Mouse (Mus musculus) hindbrain, embryonic 15.5 days (tissue): Measurements from ENCODE around the gene Emd. TPM values are rescaled to one million over a fixed set of nuclear protein-coding genes. Genes with fewer than 3 reads are reported as not detected.
"Not testable (repeated sequence)": the region's sequence is repeated elsewhere in the genome, so short reads cannot be mapped to it uniquely, and the experiment has no call there.

Experiments
- ATAC-seq: fragments of 200-750 bp; cut with Nextera tagmentation; 2 replicates; pipeline ENCODE4 v1.8.0; 2017; ENCODE audit warnings: low read depth, moderate number of reproducible peaks, moderate TSS enrichment; ENCODE audit not compliant: low FRiP score
- H3K27ac ChIP-seq: fragments of 300-500 bp; sonication (generic); replicated peaks from 2 replicates; pipeline ENCODE4 v1.5.1; 2015; ENCODE audit warnings: mild to moderate bottlenecking, inconsistent platforms
- H3K27me3 ChIP-seq: fragments of 300-500 bp; sonication (generic); 2 replicates; pipeline ENCODE4 v1.6.1; 2015; ENCODE audit warnings: control low read depth, inconsistent platforms
- H3K36me3 ChIP-seq: fragments of 300-500 bp; sonication (generic); 2 replicates; pipeline ENCODE4 v1.6.1; 2015; ENCODE audit warnings: control low read depth, inconsistent platforms
- H3K4me1 ChIP-seq: fragments of 300-500 bp; sonication (generic); replicated peaks from 2 replicates; pipeline ENCODE4 v1.6.1; 2015; ENCODE audit warnings: control low read depth, inconsistent platforms
- H3K4me2 ChIP-seq: fragments of 300-500 bp; sonication (generic); 2 replicates; pipeline ENCODE4 v1.6.1; 2015; ENCODE audit warnings: moderate library complexity, mild to moderate bottlenecking, inconsistent platforms
- H3K4me3 ChIP-seq: fragments of 300-500 bp; sonication (generic); 2 replicates; pipeline ENCODE4 v1.5.1; 2015; ENCODE audit warnings: mild to moderate bottlenecking, inconsistent platforms
- H3K9ac ChIP-seq: fragments of 300-500 bp; sonication (generic); 2 replicates; pipeline ENCODE4 v1.6.1; 2015; ENCODE audit warnings: inconsistent platforms
- H3K9me3 ChIP-seq: fragments of 300-500 bp; sonication (generic); 2 replicates; pipeline ENCODE4 v1.6.1; 2016; ENCODE audit warnings: control low read depth, inconsistent platforms
- WGBS: fragments of 180-500 bp; shearing (Covaris S2); methylation state at CpG from one replicate; pipeline ENCODE4 v1.1.7; 2015; 5-methylcytosine and 5-hydroxymethylcytosine counted together
- polyA plus RNA-seq: library from polyadenylated mRNA; unstranded; fragments of >200 nt; fragmentation: Nextera tagmentation; extraction: Ambion mirVana; gene quantifications from 2 replicates; pipeline ENCODE4 v1.2.1, GENCODE M21; 2015

Emd gene
- 14.5 and 16.7 TPM in 2 replicates for polyA plus RNA-seq

GRCm38 (mm10) chrX:74254153-74254887, at the start of gene Emd:
Gene Emd (plus strand): TSS chrX:74254687.
- peak; percentile 97 for ATAC-seq
- H3K4me3 ChIP-seq = peak within 1 kb of the TSS; percentile 58
- no peaks in the 10 kb centered on the region for H3K27me3 ChIP-seq
- peak within 1 kb of the TSS; percentile 93 for H3K27ac ChIP-seq
- peaks cover 11% of the 10 kb centered on the region for H3K4me1 ChIP-seq
- H3K4me2 ChIP-seq = peak within 1 kb of the TSS; percentile 65
- 26% methylated on average over 39 of the region's 39 CpGs for WGBS
- no peaks in the 10 kb centered on the region; the same call in 1 of the 2 replicates for H3K36me3 ChIP-seq
- peak within 1 kb of the TSS; percentile 68 for H3K9ac ChIP-seq
- no peaks in the 10 kb centered on the region for H3K9me3 ChIP-seq

GRCm38 (mm10) chrX:74218496-74218895, 36.0 kb upstream of the Emd start:
- WGBS = 93% methylated on average over 4 of the region's 4 CpGs
- no peak for ATAC-seq

DNA sequence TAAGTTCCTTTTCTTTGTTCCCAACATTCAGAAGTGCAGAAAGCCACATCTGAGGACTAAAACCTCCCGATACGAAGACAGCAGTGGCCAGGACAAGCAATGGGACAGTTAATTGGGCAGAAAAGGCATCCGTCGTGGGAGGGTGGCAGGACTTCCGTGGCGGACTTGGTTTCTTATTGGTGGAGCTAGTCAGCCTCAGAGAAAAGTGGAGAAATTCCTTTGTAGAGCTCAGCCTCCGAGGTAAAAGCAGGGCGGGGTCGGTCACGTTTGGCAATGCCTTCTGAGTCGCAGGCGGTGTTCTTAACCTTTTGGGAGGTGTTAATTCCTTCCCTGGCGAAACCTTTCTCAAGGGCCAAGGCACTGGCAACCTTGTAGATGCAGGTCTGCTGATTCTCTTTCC, 35.0 kb upstream of the Emd start:
- H3K9ac ChIP-seq = no peak overlapping the region
- no peak overlapping the region for H3K4me2 ChIP-seq
- no peaks in the 10 kb centered on the region for H3K27me3 ChIP-seq
- no peak overlapping the region for H3K4me3 ChIP-seq
- ATAC-seq = no peak
- H3K27ac ChIP-seq = no peak overlapping the region
- H3K9me3 ChIP-seq = no peaks in the 10 kb centered on the region
- WGBS = 66% methylated on average over 13 of the region's 13 CpGs
- H3K36me3 ChIP-seq = peaks cover 9% of the 10 kb centered on the region
- no peaks in the 10 kb centered on the region for H3K4me1 ChIP-seq

More at GRCm38 (mm10) chrX:74218496-74218895, 36.0 kb upstream of the Emd start:
- Histone ChIP-seq H3K4me3 (no peak overlapping the region), H3K36me3 (peaks cover 8% of the 10 kb centered on the region), H3K4me2 (no peak overlapping the region), H3K9ac (no peak overlapping the region), H3K27me3 (no peaks in the 10 kb centered on the region), H3K27ac (no peak overlapping the region), H3K9me3 (no peaks in the 10 kb centered on the region), H3K4me1 (no peaks in the 10 kb centered on the region)

DNA sequence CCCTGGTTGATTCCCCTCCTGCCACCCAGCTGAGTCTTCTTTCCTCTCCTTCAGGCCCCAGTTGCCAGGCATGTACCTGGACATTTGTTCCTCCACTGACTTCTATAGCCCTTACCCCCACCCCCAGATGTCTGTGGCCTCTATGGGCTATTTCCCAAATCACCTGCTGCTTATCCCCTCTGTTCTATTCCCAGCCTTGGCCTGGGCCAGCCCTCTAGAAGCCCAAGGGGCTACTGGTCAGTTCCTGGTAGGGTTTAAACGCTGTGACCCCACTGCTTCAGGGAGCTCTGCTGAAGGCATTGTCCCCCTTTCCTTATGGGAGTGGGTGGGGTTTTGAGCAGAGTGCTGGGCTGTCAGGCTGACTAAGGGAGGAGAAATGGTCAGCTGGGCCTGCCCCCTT, 34.4 kb upstream of the Emd start:
- ATAC-seq = peak; percentile 27; the same call in 1 of the 2 replicates

GRCm38 (mm10) chrX:74230038-74230437, 24.4 kb upstream of the Emd start:
- Histone ChIP-seq H3K36me3 (peaks cover 84% of the 10 kb centered on the region), H3K27ac (no peak overlapping the region), H3K4me2 (no peak overlapping the region), H3K27me3 (no peaks in the 10 kb centered on the region), H3K9ac (no peak overlapping the region), H3K9me3 (no peaks in the 10 kb centered on the region), H3K4me1 (no peaks in the 10 kb centered on the region), H3K4me3 (no peak overlapping the region)
- WGBS = 59% methylated on average over 1 of the region's 1 CpGs
- no peak for ATAC-seq

More for the DNA sequence above, 34.4 kb upstream of the Emd start:
- H3K4me1 ChIP-seq, H3K9ac ChIP-seq, H3K27me3 ChIP-seq, H3K4me2 ChIP-seq, H3K27ac ChIP-seq, H3K4me3 ChIP-seq, H3K9me3 ChIP-seq: not testable (repeated sequence)
- 57% methylated on average over 1 of the region's 1 CpGs for WGBS
- H3K36me3 ChIP-seq = peaks cover 15% of the 10 kb centered on the region

DNA sequence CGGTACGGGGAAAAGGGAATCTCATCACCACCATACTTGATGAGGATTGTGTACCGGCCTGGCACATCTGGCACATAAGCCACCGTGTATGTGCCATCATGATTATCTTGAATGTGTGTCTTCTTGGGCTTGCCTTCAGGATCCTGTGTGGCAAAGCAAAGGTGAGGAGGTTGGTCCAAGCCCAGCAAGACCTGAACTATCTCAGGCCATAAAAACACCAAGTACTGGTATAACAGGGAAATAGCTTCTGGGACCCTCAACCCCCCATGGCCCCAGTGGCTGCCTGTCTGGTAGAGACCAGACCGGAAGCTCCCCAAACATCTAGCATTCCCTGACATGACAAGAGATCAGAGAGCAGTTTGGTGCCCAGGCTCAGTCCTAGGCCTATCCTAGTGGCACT, 21.3 kb upstream of the Emd start:
- Histone ChIP-seq H3K27me3 (no peaks in the 10 kb centered on the region), H3K4me2 (no peak overlapping the region), H3K27ac (no peak overlapping the region), H3K4me1 (no peaks in the 10 kb centered on the region), H3K4me3 (no peak overlapping the region), H3K9me3 (no peaks in the 10 kb centered on the region), H3K9ac (no peak overlapping the region), H3K36me3 (peaks cover 80% of the 10 kb centered on the region)
- 94% methylated on average over 5 of the region's 5 CpGs for whole genome bisulfite sequencing
- ATAC-seq = no peak

DNA sequence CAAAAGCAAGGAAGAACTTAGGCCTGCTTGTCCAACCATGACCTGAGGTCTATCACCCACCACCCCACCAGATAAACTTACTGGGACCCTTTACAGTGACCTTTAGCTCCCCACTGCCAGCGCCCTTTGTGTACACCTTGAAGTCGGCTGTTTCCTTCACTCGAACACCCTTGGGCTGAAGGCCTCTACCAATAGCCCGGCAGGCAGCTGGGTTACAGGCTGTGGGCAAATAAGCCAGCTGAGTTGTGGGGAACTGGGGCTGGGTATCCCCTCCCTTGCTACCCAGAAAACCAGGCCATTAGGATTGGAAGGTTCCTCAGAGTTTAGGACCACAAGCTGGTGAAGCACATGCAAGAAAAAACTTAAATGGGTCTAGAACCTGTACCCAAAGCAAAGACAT, 14.2 kb upstream of the Emd start:
- peaks cover 64% of the 10 kb centered on the region for H3K36me3 ChIP-seq
- H3K9ac ChIP-seq = no peak overlapping the region
- H3K27me3 ChIP-seq = no peaks in the 10 kb centered on the region
- H3K4me2 ChIP-seq = no peak overlapping the region
- no peak for ATAC-seq
- no peak overlapping the region for H3K4me3 ChIP-seq
- no peak overlapping the region for H3K27ac ChIP-seq
- H3K9me3 ChIP-seq = no peaks in the 10 kb centered on the region
- 91% methylated on average over 4 of the region's 4 CpGs for WGBS
- peaks cover 20% of the 10 kb centered on the region for H3K4me1 ChIP-seq

- Histone ChIP-seq H3K4me2 (peak overlapping the region; percentile 67), H3K36me3 (peaks cover 43% of the 10 kb centered on the region), H3K9me3 (no peaks in the 10 kb centered on the region), H3K4me1 (peaks cover 20% of the 10 kb centered on the region), H3K27me3 (no peaks in the 10 kb centered on the region), H3K4me3 (peak overlapping the region; percentile 58), H3K9ac (peak overlapping the region; percentile 70; the same call in 1 of the 2 replicates), H3K27ac (no peak overlapping the region)
- no peak for ATAC-seq
- 94% methylated on average over 2 of the region's 2 CpGs for WGBS
Measured at GRCm38 (mm10) chrX:74243396-74243795, 11.1 kb upstream of the Emd start.

DNA sequence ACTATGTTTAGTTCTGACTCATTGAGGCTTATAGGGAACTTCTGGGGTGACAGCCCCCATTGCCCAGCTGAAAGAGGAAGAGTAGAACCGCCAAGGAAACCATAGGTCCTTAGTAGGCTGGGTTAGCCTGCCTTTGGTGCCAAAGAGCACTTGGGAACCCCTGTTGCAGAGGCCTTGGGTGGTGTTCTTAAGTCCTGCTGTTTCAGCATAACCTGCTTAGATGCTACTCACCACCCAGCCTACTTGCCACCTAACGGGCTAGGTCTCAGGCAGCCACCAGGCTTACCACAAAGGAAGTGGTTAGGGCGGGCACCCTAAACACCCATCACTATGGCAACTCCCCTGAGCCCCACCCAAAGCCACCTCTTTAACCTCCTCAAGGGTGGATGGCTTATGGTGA, 10.7 kb upstream of the Emd start:
- peak overlapping the region; percentile 87; the same call in 1 of the 2 replicates for H3K27ac ChIP-seq
- peak overlapping the region; percentile 58 for H3K4me3 ChIP-seq
- H3K9ac ChIP-seq = peak overlapping the region; percentile 70; the same call in 1 of the 2 replicates

GRCm38 (mm10) chrX:74244614-74245083, 9.8 kb upstream of the Emd start:
- Histone ChIP-seq H3K4me1 (peaks cover 27% of the 10 kb centered on the region), H3K27ac (peak overlapping the region; percentile 87), H3K4me3 (peak overlapping the region; percentile 58), H3K27me3 (no peaks in the 10 kb centered on the region), H3K9ac (peak overlapping the region; percentile 70; the same call in 1 of the 2 replicates), H3K36me3 (peaks cover 32% of the 10 kb centered on the region), H3K4me2 (peak overlapping the region; percentile 67), H3K9me3 (no peaks in the 10 kb centered on the region)
- 29% methylated on average over 3 of the region's 3 CpGs for WGBS
- ATAC-seq = peak; percentile 52

More for the DNA sequence above, 10.7 kb upstream of the Emd start:
- 74% methylated on average over 3 of the region's 3 CpGs for WGBS
- H3K27me3 ChIP-seq = no peaks in the 10 kb centered on the region
- H3K4me2 ChIP-seq = peak overlapping the region; percentile 67
- H3K4me1 ChIP-seq = peaks cover 20% of the 10 kb centered on the region
- no peak for ATAC-seq
- H3K9me3 ChIP-seq = no peaks in the 10 kb centered on the region
- H3K36me3 ChIP-seq = peaks cover 40% of the 10 kb centered on the region

DNA sequence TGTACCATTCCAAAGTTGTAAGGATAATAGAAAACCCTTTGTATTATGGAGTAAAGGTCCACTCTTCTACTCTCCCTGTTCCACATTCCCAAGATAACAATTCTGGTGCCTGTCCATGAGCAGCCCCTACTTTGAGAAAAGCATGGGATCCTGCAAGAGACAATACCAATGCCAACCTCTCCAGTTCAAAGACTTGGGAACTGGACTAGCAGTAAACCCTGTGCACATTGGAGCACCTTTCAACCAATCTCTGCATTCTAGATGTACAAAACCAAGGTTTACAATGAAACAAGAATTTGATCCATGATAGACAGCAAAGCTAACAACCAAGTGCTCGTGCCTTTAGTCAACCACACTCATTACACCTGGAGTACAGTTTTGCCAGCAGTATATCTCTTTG, 9.4 kb upstream of the Emd start:
- Histone ChIP-seq H3K27me3 (no peaks in the 10 kb centered on the region), H3K9ac (peak overlapping the region; percentile 70), H3K9me3 (no peaks in the 10 kb centered on the region), H3K36me3 (peaks cover 29% of the 10 kb centered on the region), H3K4me3 (peak overlapping the region; percentile 58), H3K4me1 (peaks cover 27% of the 10 kb centered on the region), H3K27ac (peak overlapping the region; percentile 87), H3K4me2 (peak overlapping the region; percentile 67)
- ATAC-seq = no peak
- WGBS = 37% methylated on average over 1 of the region's 1 CpGs

DNA sequence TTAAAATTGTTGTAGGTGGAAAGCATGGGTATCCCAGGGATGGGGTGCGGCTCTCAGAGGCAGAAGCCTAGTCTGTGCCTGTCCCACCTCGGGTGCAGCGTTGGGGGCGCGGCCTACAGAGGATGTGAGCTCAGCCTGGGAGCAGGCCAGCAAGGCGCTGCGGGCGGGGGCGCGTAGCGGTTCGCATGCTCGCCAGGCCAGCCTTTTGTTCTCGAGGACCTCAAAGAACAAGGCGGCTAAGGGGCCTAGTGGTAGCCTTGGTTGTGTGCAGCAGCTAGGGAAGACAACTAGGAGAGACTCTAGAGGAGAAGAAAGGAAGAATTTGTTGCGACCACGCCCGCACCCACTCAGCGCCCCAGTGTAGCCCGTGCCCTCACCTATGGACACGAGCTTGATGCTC, 8.8 kb upstream of the Emd start:
- Histone ChIP-seq H3K4me2 (peak overlapping the region; percentile 67), H3K9me3 (no peaks in the 10 kb centered on the region), H3K4me1 (peaks cover 27% of the 10 kb centered on the region), H3K4me3 (peak overlapping the region; percentile 58), H3K9ac (peak overlapping the region; percentile 70), H3K27ac (peak overlapping the region; percentile 87), H3K27me3 (no peaks in the 10 kb centered on the region), H3K36me3 (peaks cover 23% of the 10 kb centered on the region)
- ATAC-seq = peak; percentile 23; the same call in 1 of the 2 replicates
- 24% methylated on average over 21 of the region's 21 CpGs for WGBS
